Mouse (Mus musculus) cortical plate, adult 2 months (tissue): ENCODE measurements around the gene Glis3.

Experiments used
- CTCF ChIP-seq: fragments of 200-500 bp; IDR thresholded peaks from 2 replicates; pipeline ENCODE4 v1.5.1; 2011; ENCODE audit warnings: mild to moderate bottlenecking, control low read depth, low read length; ENCODE audit not compliant: insufficient read depth; ENCODE audit errors: extremely low read depth
- POLR2A ChIP-seq: fragments of 200-500 bp; IDR thresholded peaks from 2 replicates; pipeline ENCODE4 v1.6.1; 2011; ENCODE audit warnings: mild to moderate bottlenecking, low read length, control low read depth; ENCODE audit not compliant: insufficient read depth; ENCODE audit errors: extremely low read depth

GRCm38 (mm10) chr19:28558661-28559060 is 121.2 kb downstream of the Glis3 start:
- TF ChIP-seq CTCF = no peak
- TF ChIP-seq POLR2A = no peak
